ENCODE assay signal across 13 mouse cellular contexts in the genomic region with DNA sequence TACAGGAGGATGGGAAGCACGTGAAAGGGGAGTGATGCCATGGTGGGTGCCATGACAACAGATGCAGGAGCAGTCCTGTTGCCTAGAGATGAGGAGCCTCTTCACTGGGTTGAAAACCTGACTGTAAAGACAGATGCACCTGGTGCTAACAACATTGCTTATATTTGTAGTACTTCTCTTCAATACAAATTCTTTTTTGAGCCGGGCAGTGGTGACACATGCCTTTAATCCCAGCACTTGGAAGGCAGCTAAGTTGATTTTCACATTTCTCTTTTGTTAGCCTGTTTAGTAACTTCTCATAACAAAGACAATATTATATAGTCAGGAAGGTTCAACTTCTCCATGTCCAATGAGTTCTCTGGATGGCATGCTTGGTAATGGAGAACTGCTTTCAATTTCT. TPM values are rescaled to one million over a fixed set of nuclear protein-coding genes. Genes with fewer than 3 reads are reported as not detected.
DNase-seq lines count a peak whose midpoint lies in the region; ATAC-seq and TF ChIP-seq lines count a peak whose summit lies in the region.
"Had no signal": no experiment of that assay in that cellular context is flagged by ENCODE, and none has a peak within 500 bp of the region (broad histone marks: within the 10 kb centered on the region; RNA-seq: fewer than 3 reads in every experiment).

No protein-coding gene starts in this region.

- no peaks in the 10 kb centered on the region for H3K4me1 ChIP-seq in hindbrain, embryonic 13.5 days (replicated peaks)
- no peaks in the 10 kb centered on the region for H3K4me1 ChIP-seq in hindbrain, embryonic 16.5 days (ENCODE audit: control insufficient read depth, insufficient read depth, low read depth, low read length)
- H3K4me1 ChIP-seq: hindbrain, embryonic 15.5 days had no signal

- no peak overlapping the region for H3K9ac ChIP-seq in hindbrain, embryonic 13.5 days
- H3K9ac ChIP-seq in hindbrain, embryonic 16.5 days (ENCODE audit: low read depth, low read length), result no peak overlapping the region
- H3K9ac ChIP-seq: hindbrain, embryonic 15.5 days; lung, embryonic 14.5 days had no signal

- no peak for TF ChIP-seq CTCF in left cerebral cortex, adult 2 months (IDR thresholded peaks at IDR 0.05)

- H3K27me3 ChIP-seq in hindbrain, embryonic 13.5 days, result no peaks in the 10 kb centered on the region
- H3K27me3 ChIP-seq in hindbrain, embryonic 16.5 days (replicated peaks; ENCODE audit: control insufficient read depth, insufficient read depth, low read length), result no peaks in the 10 kb centered on the region
- H3K27me3 ChIP-seq: hindbrain, embryonic 15.5 days had no signal

- no peaks in the 10 kb centered on the region for H3K36me3 ChIP-seq in hindbrain, embryonic 13.5 days
- H3K36me3 ChIP-seq in hindbrain, embryonic 16.5 days (ENCODE audit: control insufficient read depth, insufficient read depth, low read length), result no peaks in the 10 kb centered on the region

- no peak overlapping the region for H3K4me3 ChIP-seq in hindbrain, embryonic 13.5 days
- H3K4me3 ChIP-seq in hindbrain, embryonic 16.5 days (ENCODE audit: low read length), result no peak overlapping the region
- no peak overlapping the region for H3K4me3 ChIP-seq in left cerebral cortex, adult 2 months
- H3K4me3 ChIP-seq: erythroblast, embryonic 14.5 days; hindbrain, embryonic 15.5 days had no signal

- DNase-seq in retina, embryonic 14.5 days (ENCODE audit: low spot score), result peak; percentile 11
- DNase-seq in retina, postnatal 1 day, result no peak
- no peak for DNase-seq in left cerebral cortex, adult 2 months (ENCODE audit: extremely low spot score in 1 of 2, low spot score in 2 of 2)
- DNase-seq in cerebellum, postnatal 25 days, result no peak
- DNase-seq: gastrocnemius, postnatal 25 days; kidney, postnatal 4 days; lung, embryonic 14.5 days had no signal

- H3K9me3 ChIP-seq in hindbrain, embryonic 13.5 days, result peaks cover 75% of the 10 kb centered on the region
- H3K9me3 ChIP-seq in hindbrain, embryonic 16.5 days (ENCODE audit: control insufficient read depth, low read length), result peaks cover 57% of the 10 kb centered on the region

- intact Hi-C loops in left cerebral cortex, adult 2 months (cut with DNase I), result no loop called here

- H3K4me2 ChIP-seq in hindbrain, embryonic 13.5 days, result no peak overlapping the region
- H3K4me2 ChIP-seq in hindbrain, embryonic 16.5 days (ENCODE audit: low read length), result no peak overlapping the region
- H3K4me2 ChIP-seq: hindbrain, embryonic 15.5 days; lung, embryonic 14.5 days had no signal

- ATAC-seq in hindbrain, embryonic 13.5 days (ENCODE audit: low FRiP score), result 0 out of 2 replicates have a peak, but pooled peaks have one; percentile 23
- ATAC-seq in hindbrain, embryonic 16.5 days, result no peak
- 0 out of 2 replicates have a peak, but pooled peaks have one; percentile 31 for ATAC-seq in megakaryocyte-erythroid progenitor cell, adult 5-6 weeks (replicated peaks; ENCODE audit: low FRiP score, low TSS enrichment, poor library complexity, severe bottlenecking)

- no peak overlapping the region for H3K27ac ChIP-seq in hindbrain, embryonic 13.5 days
- H3K27ac ChIP-seq in hindbrain, embryonic 16.5 days (ENCODE audit: low read depth, low read length), result no peak overlapping the region
- no peak overlapping the region for H3K27ac ChIP-seq in left cerebral cortex, adult 2 months
- H3K27ac ChIP-seq: hindbrain, embryonic 15.5 days had no signal

- 72% methylated on average over 2 of the region's 2 CpGs for WGBS in hindbrain, embryonic 13.5 days
- WGBS in hindbrain, embryonic 16.5 days, result 73% methylated on average over 2 of the region's 2 CpGs

RNA-seq across cellular contexts. Expression of a gene that starts 21.0 kb away (rescaled TPM):
- polyA plus RNA-seq in hindbrain, embryonic 13.5 days (2015; fragmentation: Nextera tagmentation; extraction: Ambion mirVana), result 0.47 and 0.68 TPM in 2 replicates
- 0.52 and 1.0 TPM in 2 replicates for polyA plus RNA-seq in hindbrain, embryonic 16.5 days (2015; fragmentation: Nextera tagmentation; extraction: Ambion mirVana)
- 1.4 and 1.5 TPM in 2 replicates for total RNA-seq in megakaryocyte-erythroid progenitor cell, adult 5-6 weeks (2014; fragmentation: Nextera tagmentation)
- 0.42 and 0.76 TPM in 2 replicates for total RNA-seq in megakaryocyte-erythroid progenitor cell, adult 5-6 weeks (2017)
- under 1 TPM; 0.40 to 0.41 TPM for total RNA-seq in left cerebral cortex, adult 2 months (2021)
- polyA plus RNA-seq: erythroblast, embryonic 14.5 days had no signal

RNA-seq across cellular contexts. Expression of a gene that starts 26.8 kb away (rescaled TPM):
- 3.4 and 4.8 TPM in 2 replicates for polyA plus RNA-seq in hindbrain, embryonic 13.5 days (2015; fragmentation: Nextera tagmentation; extraction: Ambion mirVana)
- 4.4 and 5.2 TPM in 2 replicates for polyA plus RNA-seq in hindbrain, embryonic 16.5 days (2015; fragmentation: Nextera tagmentation; extraction: Ambion mirVana)
- 22.2 and 29.1 TPM in 2 replicates for total RNA-seq in megakaryocyte-erythroid progenitor cell, adult 5-6 weeks (2014; fragmentation: Nextera tagmentation)
- 11.0 and 13.2 TPM in 2 replicates for total RNA-seq in megakaryocyte-erythroid progenitor cell, adult 5-6 weeks (2017)
- 1 to 10 TPM; 3.9 to 5.1 TPM for total RNA-seq in left cerebral cortex, adult 2 months (2021)
- polyA plus RNA-seq: erythroblast, embryonic 14.5 days had no signal

RNA-seq across cellular contexts. Expression of a gene that starts 34.1 kb away (rescaled TPM):
- polyA plus RNA-seq in hindbrain, embryonic 13.5 days (2015; fragmentation: Nextera tagmentation; extraction: Ambion mirVana), result 0.06 TPM in 1 of 2 replicates, not detected in the other
- polyA plus RNA-seq in hindbrain, embryonic 16.5 days (2015; fragmentation: Nextera tagmentation; extraction: Ambion mirVana), result 0.12 and 0.21 TPM in 2 replicates
- total RNA-seq in megakaryocyte-erythroid progenitor cell, adult 5-6 weeks (2014; fragmentation: Nextera tagmentation), result 0.17 TPM in 1 of 2 replicates, not detected in the other
- 1.8 and 2.9 TPM in 2 replicates for total RNA-seq in megakaryocyte-erythroid progenitor cell, adult 5-6 weeks (2017)
- not detected for total RNA-seq in left cerebral cortex, adult 2 months (2021)
- total RNA-seq: gastrocnemius, postnatal 25 days; left cerebral cortex, adult 8-10 months had no signal
- polyA plus RNA-seq: erythroblast, embryonic 14.5 days had no signal
